Mouse (Mus musculus) embryonic facial prominence, embryonic 13.5 days (tissue): ENCODE measurements around the gene Erh. TPM values are rescaled to one million over a fixed set of nuclear protein-coding genes. Genes with fewer than 3 reads are reported as not detected.

Experiments
- ATAC-seq: fragments of 200-750 bp; cut with Nextera tagmentation; 2 replicates; pipeline ENCODE4 v1.8.0; 2017; ENCODE audit warnings: low read depth; ENCODE audit not compliant: insufficient number of reproducible peaks, insufficient read depth, low FRiP score, low TSS enrichment
- H3K27ac ChIP-seq: fragments of 300-500 bp; sonication (generic); 2 replicates; pipeline ENCODE4 v1.5.1; 2015; ENCODE audit warnings: moderate library complexity, mild to moderate bottlenecking, inconsistent platforms
- H3K27me3 ChIP-seq: fragments of 300-500 bp; sonication (generic); 2 replicates; pipeline ENCODE4 v1.6.1; 2015; ENCODE audit warnings: mild to moderate bottlenecking, inconsistent platforms
- H3K36me3 ChIP-seq: fragments of 300-500 bp; sonication (generic); 2 replicates; pipeline ENCODE4 v1.6.1; 2015; ENCODE audit warnings: mild to moderate bottlenecking, inconsistent platforms
- H3K4me1 ChIP-seq: fragments of 300-500 bp; sonication (generic); 2 replicates; pipeline ENCODE4 v1.6.1; 2015; ENCODE audit warnings: inconsistent platforms
- H3K4me2 ChIP-seq: fragments of 300-500 bp; sonication (generic); 2 replicates; pipeline ENCODE4 v1.6.1; 2015; ENCODE audit warnings: moderate library complexity, mild to moderate bottlenecking, inconsistent platforms
- H3K4me3 ChIP-seq: fragments of 300-500 bp; sonication (generic); 2 replicates; pipeline ENCODE4 v1.5.1; 2015; ENCODE audit warnings: mild to moderate bottlenecking, inconsistent platforms
- H3K9ac ChIP-seq: fragments of 300-500 bp; sonication (generic); 2 replicates; pipeline ENCODE4 v1.6.1; 2015; ENCODE audit warnings: mild to moderate bottlenecking, inconsistent platforms
- H3K9me3 ChIP-seq: fragments of 300-500 bp; sonication (generic); 2 replicates; pipeline ENCODE4 v1.6.1; 2016; ENCODE audit warnings: inconsistent platforms
- WGBS: fragments of 180-500 bp; shearing (Covaris S2); methylation state at CpG from one replicate; pipeline ENCODE4 v1.1.7; 2015; ENCODE audit warnings: mixed read lengths; 5-methylcytosine and 5-hydroxymethylcytosine counted together
- polyA plus RNA-seq: library from polyadenylated mRNA; unstranded; fragments of >200 nt; fragmentation: Nextera tagmentation; extraction: Ambion mirVana; gene quantifications from 2 replicates; pipeline ENCODE4 v1.2.1, GENCODE M21; 2015

Erh gene
- polyA plus RNA-seq, 1 experiment from 2014 or later = 333 TPM

DNA sequence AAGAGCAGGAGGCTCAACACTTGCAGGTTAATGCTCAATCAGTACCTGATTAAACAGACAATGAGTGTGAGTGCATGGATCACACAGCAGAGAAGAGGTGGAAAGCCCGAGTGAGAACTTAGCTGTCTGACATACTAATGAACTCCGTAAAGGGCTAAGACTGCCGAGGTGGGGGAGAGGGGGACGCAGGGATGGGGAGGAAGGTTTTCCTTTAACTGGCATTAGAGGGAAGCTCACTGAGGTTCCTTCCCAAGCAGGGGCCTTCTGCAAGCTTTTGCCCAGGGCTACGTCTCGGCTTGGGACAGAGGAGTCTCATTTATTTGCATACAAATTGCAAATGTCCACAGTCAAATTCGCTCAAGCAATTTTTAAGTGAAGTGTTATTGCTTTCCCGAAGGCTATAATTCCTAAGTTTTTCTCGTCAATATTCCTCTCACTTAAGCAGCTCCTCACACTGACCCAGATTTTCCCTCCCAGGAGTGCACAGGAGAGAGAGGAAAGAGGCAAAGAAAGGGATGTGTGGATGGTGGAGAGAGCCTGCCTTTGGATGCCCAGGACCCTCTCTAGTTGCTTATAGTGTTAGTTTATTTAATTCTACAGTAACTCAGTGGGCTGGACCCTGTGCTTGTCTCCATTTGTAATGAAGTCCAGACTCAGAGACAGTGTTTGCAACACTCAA is 31.9 kb downstream of the Erh start:
- H3K27ac ChIP-seq = no peak overlapping the region
- 50% methylated on average over 9 of the region's 9 CpGs for WGBS
- no peaks in the 10 kb centered on the region for H3K36me3 ChIP-seq
- H3K4me3 ChIP-seq = no peak overlapping the region
- H3K9me3 ChIP-seq = no peaks in the 10 kb centered on the region
- no peak overlapping the region for H3K9ac ChIP-seq
- no peak for ATAC-seq
- H3K4me2 ChIP-seq = no peak overlapping the region
- H3K4me1 ChIP-seq = no peaks in the 10 kb centered on the region
- H3K27me3 ChIP-seq = no peaks in the 10 kb centered on the region

DNA sequence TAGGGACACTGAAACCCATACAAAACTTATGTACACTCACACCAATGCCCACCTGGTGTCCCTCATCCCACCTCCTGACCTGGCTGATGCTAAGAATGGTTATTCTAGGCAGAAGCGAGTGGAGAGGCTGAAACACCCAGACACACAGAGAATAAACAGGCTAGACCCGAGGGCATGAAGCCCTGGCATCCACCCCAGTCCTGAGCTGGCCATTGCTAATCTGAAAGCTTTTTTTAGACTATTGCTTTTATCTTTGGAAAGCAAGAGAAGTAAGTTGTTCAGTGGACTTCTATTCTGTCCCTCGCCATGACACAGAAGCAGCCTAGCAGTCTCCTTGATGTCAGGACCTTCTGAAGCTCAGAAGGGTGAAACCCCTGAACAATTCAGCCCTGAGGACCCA is 34.2 kb downstream of the Erh start:
- H3K4me2 ChIP-seq = no peak overlapping the region
- H3K4me1 ChIP-seq = no peaks in the 10 kb centered on the region
- H3K9ac ChIP-seq = no peak overlapping the region
- ATAC-seq = no peak
- H3K4me3 ChIP-seq = no peak overlapping the region
- H3K9me3 ChIP-seq = no peaks in the 10 kb centered on the region
- H3K36me3 ChIP-seq = no peaks in the 10 kb centered on the region
- no peak overlapping the region for H3K27ac ChIP-seq
- no peaks in the 10 kb centered on the region for H3K27me3 ChIP-seq
- WGBS = 75% methylated on average over 3 of the region's 3 CpGs

DNA sequence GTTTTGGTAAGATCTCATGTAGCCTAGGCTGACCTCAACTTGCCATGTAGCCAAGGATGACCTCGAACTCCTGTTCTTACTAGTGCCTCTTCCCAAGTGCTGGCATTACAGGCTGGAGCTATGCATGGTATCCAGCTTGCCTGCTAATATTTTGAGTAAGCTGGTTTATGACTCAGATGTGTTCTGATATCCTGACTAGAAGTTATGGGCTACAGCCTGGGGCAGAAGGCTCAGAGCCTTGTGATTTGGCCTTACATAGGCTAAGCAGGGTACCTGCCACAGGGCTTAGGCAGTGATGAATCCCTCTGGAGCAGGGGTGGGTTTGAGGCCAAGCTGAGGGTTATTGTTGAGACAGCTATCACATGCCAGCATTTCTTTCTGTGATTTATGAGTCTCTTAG is 35.6 kb downstream of the Erh start:
- Histone ChIP-seq H3K27ac (no peak overlapping the region), H3K9me3 (no peaks in the 10 kb centered on the region), H3K27me3 (no peaks in the 10 kb centered on the region), H3K4me1 (peaks cover 4% of the 10 kb centered on the region; the same call in 1 of the 2 replicates), H3K4me2 (no peak overlapping the region), H3K4me3 (no peak overlapping the region), H3K9ac (no peak overlapping the region), H3K36me3 (no peaks in the 10 kb centered on the region)
- ATAC-seq = no peak
- WGBS = 86% methylated on average over 1 of the region's 1 CpGs

DNA sequence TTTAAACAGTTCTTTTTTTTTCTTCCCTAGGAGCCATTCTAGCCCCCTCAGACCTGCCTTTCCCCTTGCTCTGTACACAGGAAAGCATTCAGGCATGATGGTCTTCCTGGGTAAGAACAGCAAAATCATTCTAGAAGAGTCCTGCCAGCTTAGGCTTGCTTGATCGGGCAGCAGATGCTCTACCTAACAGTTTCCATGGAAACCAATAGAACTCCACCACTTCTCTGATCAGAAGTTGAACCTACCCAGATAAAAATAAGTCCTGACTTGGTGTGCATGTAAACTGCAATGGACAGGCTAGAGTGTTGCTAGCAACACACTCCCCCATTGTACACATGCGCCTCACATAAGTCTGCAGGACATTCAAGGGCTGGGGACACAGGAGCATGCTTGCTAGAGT is 39.9 kb downstream of the Erh start:
- no peaks in the 10 kb centered on the region for H3K27me3 ChIP-seq
- H3K36me3 ChIP-seq = no peaks in the 10 kb centered on the region
- ATAC-seq = no peak
- no peak overlapping the region for H3K4me3 ChIP-seq
- H3K27ac ChIP-seq = no peak overlapping the region
- H3K9ac ChIP-seq = no peak overlapping the region
- peaks cover 9% of the 10 kb centered on the region; the same call in 1 of the 2 replicates for H3K4me1 ChIP-seq
- H3K9me3 ChIP-seq = no peaks in the 10 kb centered on the region
- no peak overlapping the region for H3K4me2 ChIP-seq
- WGBS = 88% methylated on average over 2 of the region's 2 CpGs

DNA sequence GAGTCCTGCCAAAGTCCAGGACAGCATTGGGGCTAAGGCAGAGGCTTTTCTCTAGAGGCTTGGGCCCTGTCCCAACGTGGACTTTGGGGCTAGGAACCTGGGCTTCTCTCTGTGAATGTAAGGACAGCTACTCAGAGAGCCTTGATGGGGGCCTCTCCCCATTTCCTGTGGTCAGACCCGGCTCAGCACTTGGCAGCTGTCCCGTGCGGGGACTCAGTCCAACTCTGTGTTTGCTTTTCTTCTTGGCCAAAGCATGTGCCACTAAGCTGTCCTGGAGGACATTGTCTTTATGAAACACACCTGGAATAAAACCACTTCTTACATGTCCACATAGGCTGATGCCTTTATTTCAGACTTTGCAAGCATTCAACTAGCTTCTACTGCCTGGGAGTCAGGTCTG is 40.6 kb downstream of the Erh start:
- H3K4me1 ChIP-seq = peaks cover 9% of the 10 kb centered on the region; the same call in 1 of the 2 replicates
- no peak for ATAC-seq
- no peak overlapping the region for H3K27ac ChIP-seq
- H3K9ac ChIP-seq = no peak overlapping the region
- no peaks in the 10 kb centered on the region for H3K36me3 ChIP-seq
- no peak overlapping the region for H3K4me2 ChIP-seq
- H3K9me3 ChIP-seq = no peaks in the 10 kb centered on the region
- no peaks in the 10 kb centered on the region for H3K27me3 ChIP-seq
- H3K4me3 ChIP-seq = no peak overlapping the region
- 55% methylated on average over 4 of the region's 4 CpGs for WGBS

DNA sequence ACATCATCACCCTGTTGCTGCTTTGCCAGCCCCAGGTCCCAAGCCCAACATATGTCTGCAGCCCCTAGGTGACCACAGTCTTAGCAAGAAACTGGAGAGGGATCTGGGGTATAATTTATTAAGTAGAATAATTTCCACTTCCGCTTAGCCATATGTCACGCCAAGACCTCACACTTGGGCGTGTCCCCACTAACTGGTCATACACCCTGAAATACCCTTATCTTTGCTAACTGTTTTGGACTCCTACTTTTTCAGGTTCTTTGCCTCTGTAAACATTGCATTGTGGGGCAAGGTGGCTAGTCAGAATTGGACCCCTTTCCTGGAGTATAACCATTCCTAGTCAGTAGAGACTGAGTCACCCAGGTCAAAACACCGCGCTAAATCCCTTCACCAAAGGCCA is 41.7 kb downstream of the Erh start:
- 93% methylated on average over 5 of the region's 5 CpGs for WGBS
- H3K4me1 ChIP-seq = peaks cover 12% of the 10 kb centered on the region; the same call in 1 of the 2 replicates
- no peak overlapping the region for H3K27ac ChIP-seq
- H3K9me3 ChIP-seq = no peaks in the 10 kb centered on the region
- no peaks in the 10 kb centered on the region for H3K36me3 ChIP-seq
- no peak overlapping the region for H3K9ac ChIP-seq
- H3K4me2 ChIP-seq = no peak overlapping the region
- H3K4me3 ChIP-seq = no peak overlapping the region
- no peaks in the 10 kb centered on the region for H3K27me3 ChIP-seq
- ATAC-seq = no peak

DNA sequence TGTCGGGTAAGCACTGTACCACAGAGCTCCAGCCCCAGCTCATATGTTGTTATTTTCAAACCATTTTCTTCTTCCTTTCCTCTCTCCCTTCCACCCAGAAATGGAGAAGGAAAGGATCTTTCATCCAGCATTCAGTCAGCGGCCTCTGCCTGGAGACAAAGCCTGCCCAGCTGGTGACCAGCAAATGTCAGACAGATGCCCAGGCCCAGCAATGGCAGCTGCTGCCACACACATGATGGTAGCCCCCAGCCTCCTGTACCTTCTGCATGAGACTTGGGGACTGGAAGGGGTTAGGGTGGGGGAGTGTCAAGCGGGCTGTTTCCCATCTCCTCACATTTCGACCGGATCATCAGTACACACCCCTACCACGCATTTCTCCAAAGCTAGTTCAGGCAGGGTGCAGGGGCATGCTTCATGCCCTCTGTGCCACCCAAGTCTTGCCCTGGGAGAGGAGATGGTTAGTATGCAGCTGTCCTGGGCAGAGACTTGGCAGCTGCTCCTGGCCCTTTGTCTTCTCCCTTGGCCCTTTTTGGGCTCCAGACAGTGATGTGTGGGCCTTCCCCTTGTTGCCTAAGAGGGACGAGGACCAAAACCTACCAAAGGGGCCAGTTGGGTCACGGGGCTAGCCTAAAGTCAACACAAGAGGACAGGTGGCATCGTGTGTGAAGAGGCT is 42.4 kb downstream of the Erh start:
- no peaks in the 10 kb centered on the region for H3K9me3 ChIP-seq
- no peak overlapping the region for H3K27ac ChIP-seq
- H3K27me3 ChIP-seq = no peaks in the 10 kb centered on the region
- WGBS = 85% methylated on average over 9 of the region's 9 CpGs
- H3K4me1 ChIP-seq = peaks cover 12% of the 10 kb centered on the region; the same call in 1 of the 2 replicates
- no peak overlapping the region for H3K4me2 ChIP-seq
- no peaks in the 10 kb centered on the region for H3K36me3 ChIP-seq
- no peak for ATAC-seq
- H3K4me3 ChIP-seq = no peak overlapping the region
- no peak overlapping the region for H3K9ac ChIP-seq

DNA sequence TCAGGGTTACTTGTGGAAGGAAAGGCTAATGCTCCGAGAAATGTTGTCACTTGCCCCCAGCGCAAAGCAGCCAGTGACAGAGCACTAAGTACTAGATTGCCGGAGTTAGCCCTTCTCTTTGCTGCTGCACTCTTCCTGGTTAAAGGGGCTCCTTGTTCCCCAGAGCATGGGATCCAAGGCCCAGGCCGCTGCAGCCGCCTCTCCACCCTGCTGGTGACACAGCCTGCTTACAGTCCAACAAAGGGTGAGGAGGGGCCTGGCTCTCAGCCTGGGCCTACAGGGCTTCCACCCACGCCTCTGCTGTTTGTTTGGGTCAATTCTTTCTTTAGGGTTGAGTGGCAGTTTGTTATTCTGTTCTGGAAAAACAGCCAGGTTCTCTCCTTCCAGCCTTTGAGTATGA is 45.4 kb downstream of the Erh start:
- no peak overlapping the region for H3K9ac ChIP-seq
- no peak overlapping the region for H3K4me2 ChIP-seq
- peaks cover 10% of the 10 kb centered on the region; the same call in 1 of the 2 replicates for H3K4me1 ChIP-seq
- H3K27me3 ChIP-seq = no peaks in the 10 kb centered on the region
- no peak for ATAC-seq
- WGBS = 54% methylated on average over 6 of the region's 6 CpGs
- no peak overlapping the region for H3K4me3 ChIP-seq
- H3K36me3 ChIP-seq = no peaks in the 10 kb centered on the region
- H3K27ac ChIP-seq = no peak overlapping the region
- H3K9me3 ChIP-seq = no peaks in the 10 kb centered on the region

DNA sequence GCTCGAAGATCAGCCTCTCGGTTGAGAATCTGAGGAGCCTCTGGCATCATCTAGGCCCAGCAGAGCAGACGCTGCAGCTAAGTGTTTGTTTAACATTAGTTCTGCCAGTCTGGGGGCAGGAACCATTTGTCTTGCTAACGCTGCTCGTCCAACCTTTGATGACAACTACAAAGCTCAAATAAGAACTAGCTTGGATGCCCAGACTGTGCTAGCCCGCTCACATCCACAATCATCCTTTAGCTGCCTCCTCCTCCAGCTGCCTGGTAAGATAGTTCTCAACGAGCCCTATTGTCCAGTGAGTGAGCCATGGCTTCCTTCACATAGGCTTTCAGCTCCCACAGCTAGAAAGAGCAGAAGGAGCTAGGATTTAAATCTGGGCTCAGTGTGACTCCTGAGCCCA is 45.9 kb downstream of the Erh start:
- Histone ChIP-seq H3K27ac (no peak overlapping the region), H3K9ac (no peak overlapping the region), H3K4me1 (peaks cover 5% of the 10 kb centered on the region; the same call in 1 of the 2 replicates), H3K27me3 (no peaks in the 10 kb centered on the region), H3K36me3 (no peaks in the 10 kb centered on the region), H3K4me3 (no peak overlapping the region), H3K9me3 (no peaks in the 10 kb centered on the region), H3K4me2 (no peak overlapping the region)
- ATAC-seq = no peak
- WGBS = 15% methylated on average over 7 of the region's 7 CpGs

DNA sequence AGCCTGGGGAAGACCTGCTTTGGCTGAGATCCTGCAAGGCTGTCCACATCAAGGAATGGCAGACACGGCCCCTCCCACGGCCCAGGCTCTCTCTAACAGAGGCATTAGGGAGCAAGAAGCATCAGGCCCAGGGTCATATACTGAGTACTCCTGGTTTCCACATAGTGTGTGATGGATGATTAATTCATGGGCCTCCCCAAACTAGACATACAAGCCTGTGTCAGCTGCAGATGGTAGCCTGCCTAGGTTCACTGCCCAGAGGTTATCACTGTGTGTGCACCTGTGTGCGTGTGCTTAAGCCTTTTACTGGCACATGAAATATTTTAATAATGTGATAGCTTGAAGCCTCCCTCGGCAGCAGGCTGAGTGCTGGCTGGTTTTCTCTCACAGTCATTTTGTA is 48.2 kb downstream of the Erh start:
- peaks cover 3% of the 10 kb centered on the region; the same call in 1 of the 2 replicates for H3K4me1 ChIP-seq
- 79% methylated on average over 4 of the region's 4 CpGs for WGBS
- ATAC-seq = no peak
- no peak overlapping the region for H3K9ac ChIP-seq
- H3K4me2 ChIP-seq = no peak overlapping the region
- H3K4me3 ChIP-seq = no peak overlapping the region
- no peak overlapping the region for H3K27ac ChIP-seq
- H3K9me3 ChIP-seq = no peaks in the 10 kb centered on the region
- no peaks in the 10 kb centered on the region for H3K36me3 ChIP-seq
- no peaks in the 10 kb centered on the region for H3K27me3 ChIP-seq

DNA sequence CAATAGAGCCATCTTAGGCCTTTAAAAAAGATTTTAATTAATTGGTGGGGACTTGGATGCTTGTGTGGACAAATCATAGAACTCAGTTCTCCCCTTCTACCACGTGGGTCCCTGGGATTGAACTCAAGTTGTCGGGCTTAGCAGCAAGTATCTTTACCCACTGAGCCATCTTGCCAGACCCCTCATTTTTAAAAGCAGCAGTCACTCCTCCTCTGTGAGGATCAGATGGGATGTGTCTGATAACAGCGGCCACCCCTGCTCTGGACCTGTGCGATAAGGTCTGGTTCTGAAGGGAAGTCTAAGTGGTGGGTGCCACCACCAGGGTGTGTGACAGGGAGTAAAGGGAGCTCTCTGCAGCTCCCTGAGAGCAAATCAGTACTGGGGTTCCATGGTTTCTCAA is 48.6 kb downstream of the Erh start:
- Histone ChIP-seq H3K9ac (no peak overlapping the region), H3K4me3 (no peak overlapping the region), H3K9me3 (no peaks in the 10 kb centered on the region), H3K36me3 (no peaks in the 10 kb centered on the region), H3K4me2 (no peak overlapping the region), H3K4me1 (peaks cover 3% of the 10 kb centered on the region; the same call in 1 of the 2 replicates), H3K27me3 (no peaks in the 10 kb centered on the region), H3K27ac (no peak overlapping the region)
- WGBS = 95% methylated on average over 4 of the region's 4 CpGs
- ATAC-seq = no peak

DNA sequence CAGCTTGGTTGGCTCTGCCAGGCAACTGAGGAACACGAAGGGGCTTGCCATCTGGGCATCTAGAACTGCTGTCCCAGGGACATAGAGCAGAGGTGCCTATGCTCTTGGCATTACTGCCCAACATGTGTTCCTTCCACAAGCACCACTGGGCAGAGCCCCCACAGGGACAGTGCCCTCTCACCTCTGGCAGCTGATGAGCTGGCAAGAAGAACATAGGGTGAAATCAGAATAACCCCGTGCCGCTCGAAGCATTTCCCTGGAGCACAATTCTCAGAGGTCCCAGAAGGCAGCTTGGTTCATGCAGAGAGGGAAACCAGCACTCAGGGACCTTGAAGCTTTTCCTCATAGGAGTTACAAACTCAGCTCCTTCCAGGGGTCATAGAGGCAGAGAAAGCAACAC is 49.4 kb downstream of the Erh start:
- Histone ChIP-seq H3K27me3 (no peaks in the 10 kb centered on the region), H3K4me1 (peaks cover 3% of the 10 kb centered on the region; the same call in 1 of the 2 replicates), H3K9me3 (no peaks in the 10 kb centered on the region), H3K4me2 (no peak overlapping the region), H3K27ac (no peak overlapping the region), H3K36me3 (peaks cover 5% of the 10 kb centered on the region; the same call in 1 of the 2 replicates), H3K4me3 (no peak overlapping the region), H3K9ac (no peak overlapping the region)
- WGBS = 86% methylated on average over 4 of the region's 4 CpGs
- ATAC-seq = no peak
